Mouse (Mus musculus): ENCODE results near the gene Med13.
"Not testable (repeated sequence)": the region's sequence is repeated elsewhere in the genome, so short reads cannot be mapped to it uniquely, and the experiment has no call there.

Med13 gene

GRCm38 (mm10) chr11:86380521-86381238, 23.3 kb upstream of the Med13 start:
- no peak for DNase-seq (ENCODE audit: low spot score in 2 of 2)

GRCm38 (mm10) chr11:86378981-86379380, 21.6 kb upstream of the Med13 start:
- no peak for DNase-seq (ENCODE audit: low spot score in 2 of 2)

- DNase-seq (ENCODE audit: low spot score in 2 of 2), result no peak
These were observed 20.4 kb upstream of the Med13 start for GRCm38 (mm10) chr11:86377841-86378240.

GRCm38 (mm10) chr11:86376707-86377106, 19.3 kb upstream of the Med13 start:
- no peak for DNase-seq (ENCODE audit: low spot score in 2 of 2)

DNA sequence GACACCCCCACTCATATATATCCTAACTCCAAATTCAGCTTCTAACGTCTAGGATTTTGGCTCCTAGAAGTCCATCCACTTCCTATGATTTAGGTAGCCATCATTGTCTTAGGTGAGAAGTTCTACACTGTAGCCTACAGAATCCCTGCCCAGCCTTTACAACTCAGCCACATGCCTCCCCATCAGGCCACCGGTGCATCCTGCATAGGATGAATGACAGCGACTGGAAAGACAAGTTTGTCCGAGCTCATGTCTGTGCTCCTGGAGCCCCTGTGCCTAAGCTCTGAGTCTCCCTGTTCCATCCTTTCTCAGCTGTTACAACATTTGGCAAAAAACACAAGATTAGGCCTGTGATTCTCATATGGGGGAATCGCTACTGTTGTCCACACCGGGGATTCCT, 17.7 kb upstream of the Med13 start:
- DNase-seq (ENCODE audit: low spot score in 2 of 2), result no peak

DNA sequence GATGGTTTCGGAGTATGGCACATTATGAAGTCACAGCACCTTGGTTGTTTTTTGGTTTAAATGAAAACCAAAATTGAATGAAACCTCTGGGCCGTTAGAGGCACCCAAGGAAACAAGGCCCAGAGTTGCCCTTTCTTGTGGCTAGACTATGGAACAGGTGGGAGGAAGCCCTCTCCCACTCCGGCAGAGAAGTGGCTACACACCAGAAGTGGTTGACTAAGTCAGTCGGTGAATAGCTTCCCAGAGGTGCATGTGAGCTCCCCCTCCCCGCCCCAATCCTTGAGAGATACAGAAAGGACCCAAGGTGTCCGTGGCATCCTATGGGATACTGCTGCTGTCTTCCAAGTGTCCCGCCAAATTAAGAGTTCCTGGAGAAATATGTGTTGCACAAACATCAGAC, 13.9 kb upstream of the Med13 start:
- no peak for DNase-seq (ENCODE audit: low spot score in 2 of 2)

DNA sequence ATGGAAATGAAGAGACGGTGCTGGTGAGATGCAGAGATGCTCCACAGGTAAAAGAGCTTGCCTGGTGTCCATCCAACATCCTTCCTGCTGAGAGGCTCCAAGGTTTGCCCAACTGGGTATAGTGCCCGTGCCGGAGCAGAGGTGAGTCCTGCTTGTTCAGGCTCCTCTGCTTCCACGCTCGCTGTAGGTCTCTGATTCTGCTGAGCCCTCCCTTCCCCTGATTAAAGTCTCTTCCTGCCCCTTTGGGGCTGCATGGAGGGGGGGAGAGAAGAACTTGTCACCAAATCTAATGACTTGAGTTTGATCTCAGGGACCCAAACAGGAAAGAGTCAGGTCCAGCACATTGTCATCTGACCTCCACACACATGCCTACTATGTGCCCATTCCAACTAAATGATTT, 12.5 kb upstream of the Med13 start:
- no peak for DNase-seq (ENCODE audit: low spot score in 2 of 2)

GRCm38 (mm10) chr11:86369003-86369402, 11.6 kb upstream of the Med13 start:
- DNase-seq (ENCODE audit: low spot score in 2 of 2), result no peak

- no peak for DNase-seq (ENCODE audit: low spot score in 2 of 2)
These were observed 7.5 kb upstream of the Med13 start for GRCm38 (mm10) chr11:86364709-86365452.

DNA sequence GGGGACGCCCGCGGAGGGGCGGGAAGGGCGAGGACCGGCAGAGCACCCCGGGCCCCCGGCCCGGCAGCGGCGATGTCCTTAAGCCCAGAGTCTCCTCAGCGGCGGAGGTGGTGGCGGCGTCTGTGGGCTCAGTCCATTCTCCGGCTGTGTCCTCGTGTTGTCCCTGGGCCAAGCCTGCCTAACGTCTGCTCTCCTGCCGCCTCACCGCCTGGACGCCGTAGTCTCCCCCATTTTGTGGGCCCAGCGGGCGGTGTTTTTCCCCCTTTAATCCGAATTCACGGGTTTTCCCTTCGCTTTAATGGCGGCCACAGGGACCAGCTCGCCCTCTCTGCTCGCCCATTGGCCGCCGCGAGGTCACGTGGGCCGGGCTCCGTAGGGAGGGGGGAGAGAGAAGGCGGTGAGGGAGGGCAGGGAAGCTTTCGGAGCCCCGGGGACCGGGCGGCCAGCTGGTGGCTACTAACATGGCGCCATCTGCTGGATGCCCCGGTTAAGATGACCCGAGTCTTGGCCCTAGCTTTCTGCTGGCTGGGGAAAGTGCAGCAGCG, 654 bp upstream of the Med13 start:
- peak; percentile 97 to 99 for DNase-seq (ENCODE audit: low spot score in 2 of 2)

GRCm38 (mm10) chr11:86356007-86356853, 1.2 kb downstream of the Med13 start:
- DNase-seq (ENCODE audit: low spot score in 2 of 2), result no peak

- DNase-seq (ENCODE audit: low spot score in 2 of 2), result no peak
These were observed 3.8 kb downstream of the Med13 start for GRCm38 (mm10) chr11:86353586-86353985.

DNA sequence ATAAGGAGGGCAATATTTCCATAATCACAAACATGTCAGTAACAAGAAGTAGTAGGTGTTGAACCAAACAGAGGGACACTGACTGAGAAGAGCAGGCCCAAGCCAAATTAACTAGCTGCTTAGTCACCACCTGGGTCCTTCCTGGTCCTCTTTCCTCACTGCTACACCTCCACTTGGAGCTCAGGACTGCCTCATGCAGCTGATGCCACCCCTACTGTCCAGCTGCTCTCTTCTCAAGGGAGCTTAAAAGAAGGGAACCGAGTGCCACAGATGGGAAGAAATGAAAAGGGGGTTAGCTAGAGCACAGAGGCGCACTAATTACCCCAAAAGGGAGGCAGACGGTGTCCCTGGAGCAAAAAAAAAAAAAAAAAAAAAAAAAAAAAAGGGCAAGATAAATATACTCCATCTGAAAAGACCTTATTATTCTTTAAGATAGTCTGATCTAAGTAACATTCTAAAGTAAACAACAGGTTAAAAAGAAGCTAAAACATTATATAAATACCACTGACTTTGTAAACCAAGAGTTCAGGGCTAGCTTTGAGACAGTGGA, 5.6 kb downstream of the Med13 start:
- DNase-seq (ENCODE audit: low spot score in 2 of 2), result no peak

- no peak for DNase-seq (ENCODE audit: low spot score in 2 of 2)
These were observed 6.7 kb downstream of the Med13 start for GRCm38 (mm10) chr11:86350636-86351138.

- DNase-seq (ENCODE audit: low spot score in 2 of 2), result no peak
These were observed 8.1 kb downstream of the Med13 start for GRCm38 (mm10) chr11:86349325-86349724.

GRCm38 (mm10) chr11:86348872-86349271, 8.5 kb downstream of the Med13 start:
- DNase-seq (ENCODE audit: low spot score in 2 of 2), result no peak

DNA sequence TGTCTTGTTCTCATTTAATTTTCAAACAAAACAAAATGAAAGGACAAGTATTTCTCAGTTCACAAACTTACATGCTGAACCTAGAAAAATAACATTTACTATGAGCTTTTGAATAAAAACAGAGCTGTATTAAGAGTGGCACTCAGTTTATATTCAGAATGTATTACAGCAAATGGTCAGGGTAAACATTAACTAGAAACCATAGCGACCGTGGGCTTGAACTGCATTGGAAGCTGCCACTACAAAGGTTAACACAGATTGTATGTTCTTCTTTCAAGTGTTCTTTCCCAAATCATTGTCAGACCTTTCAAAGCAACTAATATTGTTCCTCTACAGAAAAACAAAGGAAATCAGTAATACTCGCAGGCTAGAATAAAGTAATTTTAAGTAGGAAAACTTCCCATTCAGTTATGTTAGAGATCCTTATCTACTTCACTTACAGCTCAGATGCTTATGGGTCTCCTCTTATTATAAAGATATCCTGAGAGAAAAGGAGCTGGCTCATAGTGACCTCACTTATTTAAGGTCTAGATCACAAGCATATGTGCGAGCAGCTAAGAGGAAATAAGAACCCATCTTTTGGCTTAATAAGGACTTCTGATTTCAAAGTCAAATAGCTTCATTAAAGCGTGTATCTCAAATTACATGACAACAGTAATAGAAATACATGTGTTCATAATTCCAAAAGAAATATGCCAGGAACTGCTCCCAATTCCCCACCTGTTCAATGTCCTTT, 9.8 kb downstream of the Med13 start:
- no peak for DNase-seq (ENCODE audit: low spot score in 2 of 2)

GRCm38 (mm10) chr11:86346525-86346924, 10.9 kb downstream of the Med13 start:
- DNase-seq (ENCODE audit: low spot score in 2 of 2), result no peak

GRCm38 (mm10) chr11:86344940-86345339, 12.5 kb downstream of the Med13 start:
- DNase-seq (ENCODE audit: low spot score in 2 of 2), result not testable (repeated sequence)

GRCm38 (mm10) chr11:86324251-86324650, 33.2 kb downstream of the Med13 start:
- no peak for DNase-seq (ENCODE audit: low spot score in 2 of 2)

GRCm38 (mm10) chr11:86314992-86315391, 42.4 kb downstream of the Med13 start:
- DNase-seq (ENCODE audit: low spot score in 2 of 2), result not testable (repeated sequence)
